Mouse (Mus musculus) cerebellum, postnatal 10 days (tissue): ENCODE data around the gene Rilp.

Source experiments
- DNase-seq, 2 experiments: peaks; one replicate each; pipeline ENCODE4 v3.0.0; 2021; ENCODE audit warnings: mixed read lengths in 2 of 2

Gene Rilp

DNA sequence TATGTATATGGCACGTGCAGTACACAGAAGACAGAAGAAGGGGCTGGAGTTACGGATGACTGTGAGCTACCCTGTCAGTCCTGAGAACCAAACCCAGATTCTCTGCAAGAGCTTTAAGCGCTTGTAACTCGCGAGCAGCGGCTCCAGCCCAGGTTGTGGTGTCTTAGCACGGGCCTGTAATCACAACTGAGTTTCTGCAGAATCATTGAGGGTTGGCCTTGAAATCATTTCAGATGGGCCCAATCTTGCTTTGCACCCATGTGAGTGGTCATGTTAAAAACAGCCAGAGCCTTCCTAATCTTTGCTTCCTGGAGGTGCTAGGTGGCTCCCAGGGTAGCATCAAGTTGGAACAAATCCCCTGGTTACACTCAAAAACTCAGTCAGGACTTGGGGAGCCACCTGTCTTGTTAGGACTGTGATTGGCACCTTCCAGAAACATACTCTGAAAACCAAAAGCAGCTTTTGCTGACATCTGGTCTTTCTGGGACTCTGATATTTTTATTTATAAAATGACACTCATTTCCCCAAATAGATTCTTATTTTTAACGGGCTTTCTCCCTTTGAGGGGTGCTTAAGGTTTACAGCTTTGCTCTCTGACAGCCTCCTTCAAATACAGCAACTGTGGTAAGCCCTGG is 50.1 kb downstream of the Rilp start:
- no peak for DNase-seq

- peak in 1 of 2 experiments; percentile 1 for DNase-seq
Observed at GRCm38 (mm10) chr11:75560530-75561409, 50.9 kb downstream of the Rilp start.

DNA sequence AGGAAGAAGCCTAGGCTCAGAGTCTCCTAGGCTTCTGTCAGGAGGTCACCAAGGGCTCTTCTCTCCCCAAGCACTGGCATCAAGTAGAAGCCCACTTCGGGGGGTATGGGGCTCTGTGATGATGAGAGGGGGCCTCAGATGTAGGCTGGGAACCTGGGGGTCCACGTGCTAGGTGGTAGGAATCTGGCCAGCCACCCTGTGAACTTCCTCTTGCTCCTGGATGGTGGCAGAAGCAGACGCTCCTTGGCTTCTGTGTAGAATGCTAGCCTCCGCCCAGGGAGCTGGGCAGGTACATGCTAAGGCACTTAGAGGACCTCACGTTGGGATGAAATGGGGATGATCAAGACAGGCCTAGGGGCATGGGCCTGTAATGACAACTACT is 51.5 kb downstream of the Rilp start:
- no peak for DNase-seq
